Mouse (Mus musculus) stomach, embryonic 14.5 days (tissue): ENCODE results near the gene Traf2. TPM values are rescaled to one million over a fixed set of nuclear protein-coding genes. Genes with fewer than 3 reads are reported as not detected.

Experiments used
- ATAC-seq: fragments of 200-750 bp; cut with Nextera tagmentation; 2 replicates; pipeline ENCODE4 v1.8.0; 2017; ENCODE audit warnings: low read depth, moderate TSS enrichment; ENCODE audit not compliant: insufficient number of reproducible peaks, insufficient read depth, low FRiP score
- H3K27ac ChIP-seq: fragments of 300-500 bp; sonication (generic); 2 replicates; pipeline ENCODE4 v1.5.1; 2014; ENCODE audit warnings: mild to moderate bottlenecking, low read length, moderate library complexity, mixed read lengths
- H3K27me3 ChIP-seq: fragments of 300-500 bp; sonication (generic); 2 replicates; pipeline ENCODE4 v1.6.1; 2014; ENCODE audit warnings: low read length, control low read depth, mixed read lengths; ENCODE audit not compliant: control insufficient read depth, insufficient read depth
- H3K36me3 ChIP-seq: fragments of 300-500 bp; sonication (generic); 2 replicates; pipeline ENCODE4 v1.6.1; 2014; ENCODE audit warnings: mild to moderate bottlenecking, control low read depth, low read length, moderate library complexity, mixed read lengths; ENCODE audit not compliant: control insufficient read depth, insufficient read depth
- H3K4me1 ChIP-seq: fragments of 300-500 bp; sonication (generic); 2 replicates; pipeline ENCODE4 v1.6.1; 2014; ENCODE audit warnings: low read length, control low read depth, mixed read lengths; ENCODE audit not compliant: control insufficient read depth, insufficient read depth
- H3K4me2 ChIP-seq: fragments of 300-500 bp; sonication (generic); replicated peaks from 2 replicates; pipeline ENCODE4 v1.6.1; 2014; ENCODE audit warnings: low read depth, low read length, control low read depth
- H3K4me3 ChIP-seq: fragments of 300-500 bp; sonication (generic); 2 replicates; pipeline ENCODE4 v1.5.1; 2014; ENCODE audit warnings: low read depth, low read length, control low read depth
- H3K9ac ChIP-seq: fragments of 300-500 bp; sonication (generic); replicated peaks from 2 replicates; pipeline ENCODE4 v1.6.1; 2014; ENCODE audit warnings: low read depth, mild to moderate bottlenecking, control low read depth, low read length, moderate library complexity, mixed read lengths
- H3K9me3 ChIP-seq: fragments of 300-500 bp; sonication (generic); 2 replicates; pipeline ENCODE4 v1.6.1; 2016; ENCODE audit warnings: low read depth, low read length, control low read depth; ENCODE audit not compliant: control insufficient read depth
- WGBS: fragments of 180-500 bp; shearing (Covaris S2); extraction: QIAGEN DNeasy Blood & Tissue Kit; methylation state at CpG from one replicate; pipeline ENCODE4 v1.1.7; 2014; 5-methylcytosine and 5-hydroxymethylcytosine counted together
- polyA plus RNA-seq: library from polyadenylated mRNA; unstranded; fragments of >200 nt; fragmentation: Nextera tagmentation; extraction: Ambion mirVana; gene quantifications from 2 replicates; pipeline ENCODE4 v1.2.1, GENCODE M21; 2014

The Traf2 gene
- polyA plus RNA-seq, 1 experiment from 2014 or later: 30.5 TPM

GRCm38 (mm10) chr2:25484901-25485647 is 61.7 kb downstream of the Traf2 start:
- Histone ChIP-seq H3K27me3 (no peaks in the 10 kb centered on the region), H3K4me3 (no peak overlapping the region), H3K36me3 (no peaks in the 10 kb centered on the region), H3K4me2 (no peak overlapping the region), H3K9ac (no peak overlapping the region), H3K9me3 (no peaks in the 10 kb centered on the region), H3K27ac (no peak overlapping the region), H3K4me1 (no peaks in the 10 kb centered on the region)
- no peak; the same call in 1 of the 2 replicates for ATAC-seq
- WGBS: 55% methylated on average over 11 of the region's 11 CpGs

DNA sequence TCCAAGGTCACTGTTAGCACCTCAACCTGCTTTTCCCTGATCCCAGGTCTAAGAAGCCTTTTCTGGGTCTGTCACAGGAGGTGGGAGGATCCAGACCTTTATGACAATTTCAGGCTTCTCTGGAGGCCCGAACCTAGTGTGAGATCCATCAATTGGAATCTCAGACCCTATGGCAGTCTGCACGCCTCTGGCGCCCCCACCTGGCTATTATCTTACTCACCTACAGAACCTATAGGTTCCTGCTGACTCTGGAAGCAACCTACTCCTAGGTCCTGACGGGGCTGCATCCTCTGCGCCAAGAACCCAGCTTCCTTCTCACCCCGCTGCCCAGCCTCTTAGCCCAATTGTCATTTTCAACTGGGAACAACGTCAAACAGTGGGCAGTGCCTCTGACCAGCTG is 63.8 kb downstream of the Traf2 start:
- H3K27ac ChIP-seq: no peak overlapping the region
- H3K27me3 ChIP-seq: no peaks in the 10 kb centered on the region
- no peak overlapping the region for H3K4me2 ChIP-seq
- no peak overlapping the region for H3K4me3 ChIP-seq
- 20% methylated on average over 7 of the region's 7 CpGs for WGBS
- H3K9me3 ChIP-seq: no peaks in the 10 kb centered on the region
- H3K36me3 ChIP-seq: no peaks in the 10 kb centered on the region
- no peak overlapping the region for H3K9ac ChIP-seq
- no peaks in the 10 kb centered on the region for H3K4me1 ChIP-seq
- no peak for ATAC-seq

GRCm38 (mm10) chr2:25480541-25480940 is 66.2 kb downstream of the Traf2 start:
- ATAC-seq: no peak
- Histone ChIP-seq H3K9me3 (no peaks in the 10 kb centered on the region), H3K27ac (no peak overlapping the region), H3K9ac (no peak overlapping the region), H3K36me3 (no peaks in the 10 kb centered on the region), H3K4me3 (no peak overlapping the region), H3K4me1 (no peaks in the 10 kb centered on the region), H3K27me3 (no peaks in the 10 kb centered on the region), H3K4me2 (no peak overlapping the region)
- 93% methylated on average over 1 of the region's 1 CpGs for WGBS

- Histone ChIP-seq H3K27ac (no peak overlapping the region), H3K27me3 (no peaks in the 10 kb centered on the region), H3K9me3 (no peaks in the 10 kb centered on the region), H3K4me2 (no peak overlapping the region), H3K36me3 (no peaks in the 10 kb centered on the region), H3K9ac (no peak overlapping the region), H3K4me3 (no peak overlapping the region), H3K4me1 (no peaks in the 10 kb centered on the region)
- WGBS: 54% methylated on average over 10 of the region's 10 CpGs
- no peak for ATAC-seq
Observed at GRCm38 (mm10) chr2:25479551-25480311, 67.0 kb downstream of the Traf2 start.

DNA sequence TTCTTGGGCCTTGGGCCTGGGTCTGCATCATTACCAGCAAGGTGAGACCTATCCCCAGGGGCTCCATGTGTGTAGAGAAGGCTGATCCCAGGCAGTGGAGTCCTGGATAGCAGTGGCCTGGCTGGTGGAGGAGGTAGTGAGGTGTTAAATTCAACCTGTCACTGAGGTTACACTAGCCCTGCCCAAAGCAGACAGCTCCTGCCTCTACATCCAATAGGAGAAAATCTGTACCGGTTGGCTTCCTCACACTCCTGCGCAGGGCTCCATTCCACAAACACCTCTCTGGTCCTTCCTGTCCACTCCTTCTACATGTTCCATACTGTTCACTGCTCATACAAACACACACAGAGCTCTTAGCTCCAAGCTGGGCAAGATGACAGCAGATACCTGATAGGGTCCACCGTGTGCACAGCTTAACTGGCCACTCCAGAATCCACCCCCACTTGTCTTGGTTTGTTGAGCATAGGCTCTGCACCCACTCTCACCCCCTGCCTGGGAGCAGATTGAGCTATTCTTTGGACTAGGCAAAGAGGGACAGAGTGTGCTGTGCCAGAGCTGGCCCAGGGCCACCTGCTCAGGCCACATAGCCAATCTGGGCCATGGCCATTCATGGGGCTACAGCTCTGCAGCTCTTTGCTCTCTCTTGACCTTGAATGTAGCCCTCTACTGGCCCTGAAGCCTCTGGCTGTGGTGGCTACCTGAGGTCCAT is 68.6 kb downstream of the Traf2 start:
- WGBS: 88% methylated on average over 3 of the region's 3 CpGs
- H3K9ac ChIP-seq: no peak overlapping the region
- ATAC-seq: no peak
- no peak overlapping the region for H3K4me3 ChIP-seq
- no peak overlapping the region for H3K27ac ChIP-seq
- no peaks in the 10 kb centered on the region for H3K36me3 ChIP-seq
- H3K27me3 ChIP-seq: no peaks in the 10 kb centered on the region
- H3K9me3 ChIP-seq: no peaks in the 10 kb centered on the region
- H3K4me2 ChIP-seq: no peak overlapping the region
- H3K4me1 ChIP-seq: no peaks in the 10 kb centered on the region

DNA sequence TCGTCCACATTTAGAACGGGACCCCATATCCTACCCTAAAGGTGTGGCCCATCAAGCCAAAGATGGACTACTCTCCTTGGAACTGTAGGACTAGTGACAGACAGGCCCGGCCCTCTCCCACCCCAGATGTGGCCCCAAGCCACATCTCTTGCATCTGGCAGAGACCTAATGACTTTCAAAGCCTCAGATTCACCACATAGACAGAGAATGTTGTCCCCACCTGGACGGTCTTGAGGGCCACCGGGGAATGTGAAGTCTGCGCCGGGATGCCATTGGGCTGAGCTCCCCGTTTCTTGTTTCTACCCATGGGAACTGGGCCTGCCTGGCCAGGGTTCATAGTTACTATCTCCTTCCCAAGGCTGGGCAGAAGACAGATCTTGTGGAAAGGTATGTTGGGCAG is 69.2 kb downstream of the Traf2 start:
- H3K9me3 ChIP-seq: no peaks in the 10 kb centered on the region
- ATAC-seq: no peak
- H3K9ac ChIP-seq: no peak overlapping the region
- no peaks in the 10 kb centered on the region for H3K27me3 ChIP-seq
- WGBS: 81% methylated on average over 8 of the region's 8 CpGs
- no peaks in the 10 kb centered on the region for H3K4me1 ChIP-seq
- H3K4me2 ChIP-seq: no peak overlapping the region
- no peak overlapping the region for H3K4me3 ChIP-seq
- H3K36me3 ChIP-seq: no peaks in the 10 kb centered on the region
- H3K27ac ChIP-seq: no peak overlapping the region

- 83% methylated on average over 2 of the region's 2 CpGs for WGBS
- no peaks in the 10 kb centered on the region for H3K36me3 ChIP-seq
Observed at GRCm38 (mm10) chr2:25472550-25472949, 74.2 kb downstream of the Traf2 start.

GRCm38 (mm10) chr2:25469969-25470368 is 76.8 kb downstream of the Traf2 start, which contains the start of gene Ptgds:
Gene Ptgds (minus strand): TSS chr2:25470046.
- no peak within 1 kb of the TSS for H3K4me2 ChIP-seq
- H3K4me3 ChIP-seq: no peak within 1 kb of the TSS
- no peak for ATAC-seq
- no peak within 1 kb of the TSS for H3K9ac ChIP-seq
- no peaks in the 10 kb centered on the region for H3K27me3 ChIP-seq
- H3K27ac ChIP-seq: no peak within 1 kb of the TSS
- no peaks in the 10 kb centered on the region for H3K9me3 ChIP-seq
- 45% methylated on average over 6 of the region's 6 CpGs for WGBS
- no peaks in the 10 kb centered on the region for H3K4me1 ChIP-seq
- H3K36me3 ChIP-seq: no peaks in the 10 kb centered on the region

More at GRCm38 (mm10) chr2:25472550-25472949, 74.2 kb downstream of the Traf2 start:
- H3K27ac ChIP-seq: no peak overlapping the region
- no peak overlapping the region for H3K9ac ChIP-seq
- no peaks in the 10 kb centered on the region for H3K9me3 ChIP-seq
- no peaks in the 10 kb centered on the region for H3K27me3 ChIP-seq
- no peak overlapping the region for H3K4me3 ChIP-seq
- no peaks in the 10 kb centered on the region for H3K4me1 ChIP-seq
- ATAC-seq: no peak
- no peak overlapping the region for H3K4me2 ChIP-seq
